Mouse (Mus musculus) intestine, embryonic 15.5 days (tissue): Measurements from ENCODE around the gene Atp1b4. TPM values are rescaled to one million over a fixed set of nuclear protein-coding genes. Genes with fewer than 3 reads are reported as not detected.

ENCODE experiments used
- polyA plus RNA-seq: library from polyadenylated mRNA; unstranded; fragments of >200 nt; fragmentation: Nextera tagmentation; extraction: Ambion mirVana; gene quantifications from 2 replicates; pipeline ENCODE4 v1.2.1, GENCODE M21; 2015

Atp1b4 gene
- polyA plus RNA-seq, 1 experiment from 2014 or later, result 0.25 TPM

Other genes starting within 250 kb of the Atp1b4 start
- not detected in 2 replicates for gene Rhox10, start 249.7 kb upstream of the Atp1b4 start, polyA plus RNA-seq
- not detected in 2 replicates for gene Rhox11, start 231.0 kb upstream of the Atp1b4 start, polyA plus RNA-seq
- not detected in 2 replicates for gene Rhox12, start 205.3 kb upstream of the Atp1b4 start, polyA plus RNA-seq
- gene Rhox13, start 195.0 kb upstream of the Atp1b4 start, polyA plus RNA-seq, result not detected in 2 replicates
- gene Zbtb33, start 126.4 kb upstream of the Atp1b4 start, polyA plus RNA-seq, result 3.6 and 3.8 TPM in 2 replicates
- 25.5 and 30.6 TPM in 2 replicates for gene Tmem255a, start 63.7 kb upstream of the Atp1b4 start, polyA plus RNA-seq
- gene Lamp2, start 140.3 kb downstream of the Atp1b4 start, polyA plus RNA-seq, result 149 and 158 TPM in 2 replicates